Mouse (Mus musculus): ENCODE measurements around the gene Srgap3.

Srgap3 gene

DNA sequence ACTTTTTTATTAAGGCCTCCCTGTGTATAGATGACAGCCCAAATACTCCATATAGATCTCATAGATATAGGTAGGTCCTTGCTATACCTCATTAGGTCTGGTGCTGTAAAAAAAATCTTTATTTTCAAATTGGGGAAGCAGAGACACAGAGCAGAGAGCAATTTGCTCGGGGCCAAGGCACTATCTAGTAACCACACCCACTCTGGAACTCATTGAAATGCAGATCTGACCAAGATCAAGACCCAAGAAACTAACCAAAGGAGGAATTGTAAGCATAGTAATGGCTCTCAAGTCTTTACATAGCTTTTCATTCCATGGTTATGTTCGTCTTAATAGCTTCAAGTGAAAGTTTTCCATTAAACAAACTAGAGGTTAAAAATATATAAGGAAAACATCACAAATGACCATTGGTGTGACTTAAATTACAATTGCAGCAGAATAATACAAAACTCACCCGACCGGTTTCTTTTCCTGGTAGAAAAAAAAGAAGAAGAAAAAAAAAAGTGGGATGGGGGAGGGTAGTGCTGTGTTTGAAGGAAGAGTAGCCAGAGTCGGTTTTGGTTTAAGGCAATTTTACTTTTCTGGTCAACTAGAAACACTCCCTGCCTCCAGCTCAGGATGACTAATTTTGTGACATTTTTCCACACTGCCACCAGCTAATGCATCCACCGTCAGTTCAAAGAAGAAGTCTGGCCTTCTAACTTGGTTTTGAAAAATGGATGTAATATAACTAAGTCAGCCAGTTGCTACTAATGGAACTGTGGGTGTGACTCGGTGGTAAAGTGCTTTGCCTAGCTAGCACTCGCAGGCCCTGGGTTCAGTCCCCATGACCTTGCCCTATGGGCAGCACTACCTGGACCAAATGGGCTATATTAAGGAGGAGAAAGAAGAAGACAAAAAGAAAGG lies 3.4 kb upstream of the Srgap3 start:
- DNase-seq (ENCODE audit: low spot score in 2 of 2) = no peak

DNA sequence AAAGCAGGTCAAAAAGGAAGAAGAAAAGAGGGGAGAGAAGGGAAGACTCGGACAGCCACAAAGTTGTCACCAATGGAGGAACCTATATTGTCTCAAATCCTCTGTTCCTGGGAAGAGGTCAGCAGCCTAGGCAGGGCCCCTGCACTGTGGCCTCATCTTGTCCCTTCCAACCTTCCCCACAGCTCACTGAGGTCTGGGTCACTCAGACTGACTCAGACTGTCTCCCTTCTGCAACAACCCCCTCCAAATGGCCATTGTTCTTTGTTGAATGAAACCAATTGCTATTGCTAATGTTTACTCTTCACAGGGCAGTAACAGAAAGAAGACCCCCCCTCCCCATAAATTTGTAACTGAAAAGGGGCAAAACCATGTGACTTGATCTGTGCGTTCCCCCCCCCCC lies 2.2 kb upstream of the Srgap3 start:
- no peak for DNase-seq (ENCODE audit: low spot score in 2 of 2)

DNA sequence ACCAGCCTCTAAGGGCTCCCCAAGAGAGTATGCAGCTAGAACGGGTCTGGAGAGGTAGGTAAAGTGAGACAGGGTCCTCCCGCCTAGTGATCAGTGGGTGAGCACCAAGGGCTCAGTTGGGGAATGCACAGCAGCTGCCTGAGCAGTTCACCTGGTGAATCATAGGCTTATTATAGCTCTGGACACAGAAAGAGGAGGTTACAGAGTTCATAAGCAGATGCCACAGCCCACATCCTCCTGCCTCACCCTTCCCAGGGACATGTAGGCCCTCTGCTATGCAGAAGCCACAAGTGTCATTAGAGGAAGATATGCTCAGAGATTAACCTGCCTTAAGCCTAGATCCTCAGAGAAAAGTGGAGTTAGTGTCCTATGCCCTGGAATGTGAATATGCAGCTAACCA lies 1.4 kb upstream of the Srgap3 start:
- DNase-seq (ENCODE audit: low spot score in 2 of 2) = no peak

DNA sequence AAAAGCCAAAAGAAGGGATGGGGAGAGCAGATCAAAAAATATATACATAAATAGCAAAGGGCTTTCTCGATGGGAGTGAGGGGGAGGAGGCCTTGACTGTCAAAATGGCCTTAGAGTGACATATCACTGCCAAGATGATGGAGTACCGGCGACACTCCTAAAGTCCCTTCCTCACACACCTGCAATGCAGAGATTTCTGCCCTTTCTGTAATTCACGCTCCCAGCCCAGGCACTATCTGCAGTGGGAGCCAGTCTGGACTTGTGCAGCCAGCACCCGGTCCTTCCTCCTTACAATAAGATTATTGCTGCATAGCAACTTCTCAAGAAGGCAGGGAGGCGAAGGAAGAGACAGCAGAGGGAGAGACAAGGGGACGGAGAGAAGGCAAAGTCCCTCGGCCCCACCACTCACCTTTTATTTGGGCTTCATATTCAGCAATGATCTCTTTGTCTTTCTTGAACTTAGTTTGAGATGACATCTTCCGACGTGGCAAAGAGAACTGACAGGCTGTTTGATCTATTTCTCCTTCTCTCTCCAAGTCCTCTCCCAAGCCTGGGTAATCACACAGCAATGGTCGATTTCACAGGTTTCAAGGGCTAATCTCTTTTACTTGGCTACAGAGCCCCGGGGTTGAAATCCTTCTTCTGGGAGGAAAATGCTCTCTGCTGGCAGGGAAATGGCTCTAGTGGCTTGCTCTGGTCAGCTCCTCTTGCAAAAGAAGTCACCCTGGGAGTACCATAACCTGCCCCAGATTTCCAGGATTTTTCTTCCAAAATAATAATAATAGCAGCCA lies 850 bp downstream of the Srgap3 start:
- DNase-seq (ENCODE audit: low spot score in 2 of 2) = no peak

DNA sequence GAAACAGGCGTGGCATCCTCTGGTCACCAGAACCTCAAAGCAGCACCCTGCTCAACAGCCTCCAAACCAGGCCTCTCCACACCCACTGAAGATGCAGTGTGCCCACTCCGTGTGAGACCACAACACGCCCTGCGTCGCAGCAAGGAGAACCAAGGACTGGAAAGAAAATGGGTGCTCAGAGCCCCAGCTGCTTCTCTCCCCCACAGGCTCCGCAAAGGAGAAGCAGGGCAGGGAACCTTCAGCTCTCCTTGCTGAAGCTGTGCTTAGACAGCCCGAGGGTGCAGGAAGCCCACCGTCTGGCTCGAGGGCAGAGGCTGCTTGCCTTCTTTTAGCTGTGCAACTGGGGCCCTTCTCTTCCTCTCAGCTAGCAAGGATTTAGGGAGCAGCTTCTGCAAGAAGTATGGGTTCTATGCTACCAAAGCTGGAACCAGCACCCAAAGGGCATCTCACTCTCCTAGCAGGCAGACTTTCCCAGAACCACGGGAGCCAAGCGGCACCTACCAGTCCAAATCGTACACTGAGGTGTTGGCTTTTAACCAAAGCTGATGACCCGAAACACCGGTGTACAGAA lies 1.8 kb downstream of the Srgap3 start:
- DNase-seq (ENCODE audit: low spot score in 2 of 2) = peak; percentile 60 to 64

DNA sequence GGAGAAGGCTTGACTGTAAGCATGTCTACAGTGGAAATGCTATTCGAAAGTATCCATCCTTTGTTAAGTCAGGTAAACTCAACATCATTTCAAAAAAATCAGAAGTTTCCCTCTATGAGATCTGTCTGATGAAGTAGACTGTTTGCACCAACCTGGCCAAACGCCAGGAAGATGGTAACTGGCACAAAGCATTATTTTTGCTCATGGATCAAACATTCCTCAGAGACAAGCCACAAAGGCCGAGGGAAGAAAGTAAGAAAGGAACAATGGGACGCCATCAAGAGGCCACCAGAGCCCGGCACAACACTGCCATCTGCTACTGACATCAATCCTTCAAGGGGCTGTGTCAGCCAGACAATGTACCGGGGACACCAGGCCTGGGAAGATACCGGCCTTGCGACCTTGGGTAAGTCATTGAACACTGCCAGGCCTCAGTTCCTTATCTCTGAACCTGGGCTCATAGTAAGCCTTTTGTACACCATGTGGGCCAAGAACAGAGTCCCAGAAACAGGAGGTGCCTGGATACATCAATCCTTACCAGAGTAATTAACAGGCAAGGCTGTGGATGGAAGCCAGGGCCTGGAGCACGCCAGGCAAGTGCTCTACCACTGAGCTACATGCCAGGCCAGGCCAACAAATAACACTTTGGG lies 3.3 kb downstream of the Srgap3 start:
- DNase-seq (ENCODE audit: low spot score in 2 of 2) = peak; percentile 61 to 72

DNA sequence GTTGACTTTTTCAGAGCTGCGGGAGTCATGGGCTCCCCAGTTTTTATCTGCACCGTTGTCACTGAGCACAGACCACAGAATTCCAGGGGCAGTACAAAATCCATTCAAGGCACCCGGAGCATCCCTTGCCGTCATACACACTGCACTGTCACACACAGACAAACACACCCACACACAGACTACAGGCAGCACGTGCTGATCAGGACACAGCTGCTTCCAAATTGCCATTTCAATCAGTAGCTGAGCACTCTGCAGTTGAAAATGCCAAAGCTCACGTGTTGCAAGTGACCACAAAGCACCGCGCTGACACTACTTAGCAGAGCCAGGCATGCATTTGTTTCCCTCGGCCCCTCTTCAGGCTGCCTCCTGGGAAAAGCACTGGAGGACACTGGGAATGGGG lies 7.8 kb downstream of the Srgap3 start:
- no peak for DNase-seq (ENCODE audit: low spot score in 2 of 2)

DNA sequence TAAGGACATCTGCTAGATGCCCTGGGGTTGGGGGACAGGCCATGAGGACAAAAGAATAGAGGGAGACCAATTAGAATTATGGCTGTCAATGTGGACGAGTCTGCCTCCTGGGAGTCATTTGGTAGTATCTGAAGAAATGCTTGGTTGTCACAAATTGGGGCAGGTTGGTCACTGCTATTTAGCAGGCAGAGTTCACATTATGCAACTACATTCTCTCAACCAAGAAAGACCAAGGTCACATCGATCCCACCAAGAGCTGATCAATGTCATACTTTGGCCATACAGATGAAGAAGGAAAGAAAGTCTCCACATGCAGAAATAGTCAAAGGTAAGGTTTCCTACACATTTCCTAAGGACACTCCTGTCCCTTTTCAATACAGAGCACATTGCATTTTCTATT lies 9.3 kb downstream of the Srgap3 start:
- peak in 1 of 2 experiments; percentile 14 for DNase-seq (ENCODE audit: low spot score in 2 of 2)

DNA sequence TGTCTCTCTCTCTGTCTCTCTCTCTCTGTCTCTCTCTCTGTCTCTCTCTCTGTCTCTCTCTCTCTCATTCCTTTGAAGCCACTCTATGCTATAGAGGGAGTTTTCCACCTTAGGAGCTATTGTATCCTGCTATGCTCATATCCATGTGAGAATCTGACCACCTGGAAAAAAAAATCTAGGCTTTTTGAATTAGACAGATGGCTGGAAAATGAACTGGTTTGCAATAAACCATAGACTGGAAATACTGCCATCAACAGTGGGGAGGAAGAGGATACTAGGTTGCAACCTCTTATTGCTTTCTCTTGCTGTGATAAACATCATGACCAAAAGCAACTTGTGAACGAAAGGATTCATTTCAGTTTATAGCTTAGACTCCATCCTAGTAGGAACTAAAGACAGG lies 12.6 kb downstream of the Srgap3 start:
- DNase-seq (ENCODE audit: low spot score in 2 of 2) = no peak

DNA sequence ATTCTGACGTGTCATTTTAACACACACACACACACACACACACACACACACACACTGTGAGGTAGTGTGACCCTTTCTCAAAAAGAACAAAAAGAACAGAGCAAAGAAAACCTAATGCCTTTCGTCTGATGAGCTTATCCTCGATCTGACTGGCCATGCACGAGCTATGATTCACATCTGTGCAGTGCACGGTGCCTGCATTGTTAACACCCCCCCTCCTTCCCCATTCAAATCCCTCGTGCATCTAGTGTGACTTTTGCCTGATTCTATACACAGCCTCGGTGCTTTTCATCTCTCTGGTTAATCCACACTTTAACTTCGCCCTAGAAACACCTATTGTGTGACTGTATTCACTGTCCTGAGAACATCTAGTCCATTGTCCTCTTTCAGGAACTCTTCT lies 14.5 kb downstream of the Srgap3 start:
- no peak for DNase-seq (ENCODE audit: low spot score in 2 of 2)

DNA sequence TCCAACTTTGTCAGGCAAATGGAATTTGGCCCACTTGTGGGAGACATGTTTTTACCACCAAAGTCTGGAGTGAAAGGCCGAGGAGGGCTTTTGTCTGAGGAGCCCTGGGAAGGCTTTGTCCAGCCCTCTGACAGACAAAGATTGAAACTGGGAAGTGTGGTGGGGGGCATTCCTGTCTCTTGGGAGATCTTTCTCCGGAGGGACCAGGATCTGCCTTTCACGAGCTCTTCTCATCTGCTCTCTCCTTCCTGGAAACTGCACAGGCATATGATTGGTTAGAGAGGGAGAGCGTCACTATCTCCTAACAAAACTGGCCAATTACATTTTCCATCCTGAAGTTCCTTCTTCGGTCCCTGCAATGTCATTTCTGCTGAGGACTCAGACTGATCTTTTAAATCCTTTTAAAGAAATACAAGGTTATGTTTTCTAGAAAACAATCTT lies 17.0 kb downstream of the Srgap3 start:
- DNase-seq (ENCODE audit: low spot score in 2 of 2) = no peak

DNA sequence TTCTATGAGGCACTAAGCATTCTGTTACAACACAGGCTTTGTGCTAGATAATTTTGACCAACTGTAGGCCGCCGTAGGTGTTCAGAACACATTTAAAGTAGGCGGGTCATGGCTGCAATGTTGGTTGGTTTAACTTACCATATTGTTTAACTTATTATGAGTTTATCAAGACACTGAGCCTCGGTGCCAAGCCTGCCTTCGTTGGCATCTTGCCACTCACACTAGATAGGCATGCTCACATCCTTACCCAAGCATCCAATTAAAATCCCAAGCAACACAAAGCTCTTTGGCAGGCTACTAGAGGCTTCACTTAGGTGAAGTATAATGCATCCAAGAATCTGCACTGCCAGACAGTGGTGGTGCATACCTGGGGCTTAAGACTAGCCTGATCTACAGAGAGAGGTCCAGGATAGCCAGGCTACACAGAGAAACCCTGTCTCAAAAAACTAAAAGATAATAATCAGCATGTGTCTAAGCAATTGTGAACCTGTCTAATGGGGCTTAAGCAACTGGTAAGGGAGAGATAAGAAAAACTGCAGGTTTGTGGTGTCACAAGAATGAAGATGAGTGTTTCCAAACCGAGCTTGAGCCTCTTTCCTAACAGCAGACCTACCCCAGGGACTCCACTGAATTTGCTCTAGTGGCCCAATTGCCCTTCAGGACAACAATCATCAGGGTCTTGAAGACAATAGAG lies 17.6 kb downstream of the Srgap3 start:
- DNase-seq (ENCODE audit: low spot score in 2 of 2) = peak in 1 of 2 experiments; percentile 60

DNA sequence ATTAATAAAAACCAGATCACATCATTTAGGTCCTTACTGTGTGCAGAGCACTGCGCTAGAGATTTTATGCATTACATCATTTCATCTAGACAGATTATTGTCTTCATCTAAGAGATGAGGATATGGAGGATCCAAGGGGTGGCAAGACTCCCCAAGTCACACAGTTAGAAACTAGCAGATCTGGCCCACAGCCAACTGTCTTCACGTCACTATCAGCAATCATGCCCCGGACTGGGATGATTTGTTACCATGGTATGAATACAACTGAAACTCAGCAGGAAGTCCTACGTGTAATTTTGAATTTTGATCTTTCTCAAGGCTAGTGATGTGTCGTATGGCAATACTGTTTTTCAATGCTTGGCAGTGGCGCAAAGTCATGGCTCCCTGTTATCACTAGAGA lies 18.2 kb downstream of the Srgap3 start:
- DNase-seq (ENCODE audit: low spot score in 2 of 2) = no peak

DNA sequence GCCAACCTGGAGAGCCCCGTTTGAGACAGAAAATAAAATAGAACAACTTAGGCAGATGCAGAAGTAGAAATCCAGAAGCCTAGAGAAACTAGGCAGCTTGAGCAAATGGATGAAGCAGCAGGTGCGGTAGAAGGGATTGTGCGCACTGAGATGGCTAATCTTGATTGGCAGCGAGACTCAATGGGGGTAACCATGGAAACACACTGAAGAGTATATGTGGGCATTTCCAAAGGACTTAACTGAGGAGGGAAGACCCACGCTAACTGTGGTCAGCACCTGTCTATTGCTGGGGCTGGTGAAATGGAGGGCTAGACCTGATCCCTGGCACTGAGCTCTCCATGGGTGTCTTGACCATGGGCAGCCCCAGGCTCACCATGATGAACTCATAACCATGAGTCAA lies 19.7 kb downstream of the Srgap3 start:
- DNase-seq (ENCODE audit: low spot score in 2 of 2) = peak in 1 of 2 experiments; percentile 61

DNA sequence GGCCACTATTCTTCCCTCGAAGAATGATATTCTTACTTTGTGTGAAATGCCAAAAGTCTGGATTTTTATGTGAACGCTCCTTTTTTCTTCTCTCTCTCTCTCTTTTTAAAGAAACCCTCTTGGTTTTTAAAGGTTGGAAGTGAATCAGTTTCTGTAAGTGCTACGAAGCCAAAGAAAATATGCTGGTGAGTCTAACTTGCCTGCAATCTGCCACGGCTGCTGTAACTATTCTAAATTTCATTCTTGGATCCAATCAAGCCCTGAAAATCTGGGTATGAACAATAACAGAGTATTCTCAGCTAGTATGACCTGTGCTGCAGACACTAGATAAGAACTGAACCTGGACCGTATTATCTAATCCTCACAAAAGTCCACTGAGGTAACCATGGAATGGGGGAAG lies 21.1 kb downstream of the Srgap3 start:
- DNase-seq (ENCODE audit: low spot score in 2 of 2) = no peak

DNA sequence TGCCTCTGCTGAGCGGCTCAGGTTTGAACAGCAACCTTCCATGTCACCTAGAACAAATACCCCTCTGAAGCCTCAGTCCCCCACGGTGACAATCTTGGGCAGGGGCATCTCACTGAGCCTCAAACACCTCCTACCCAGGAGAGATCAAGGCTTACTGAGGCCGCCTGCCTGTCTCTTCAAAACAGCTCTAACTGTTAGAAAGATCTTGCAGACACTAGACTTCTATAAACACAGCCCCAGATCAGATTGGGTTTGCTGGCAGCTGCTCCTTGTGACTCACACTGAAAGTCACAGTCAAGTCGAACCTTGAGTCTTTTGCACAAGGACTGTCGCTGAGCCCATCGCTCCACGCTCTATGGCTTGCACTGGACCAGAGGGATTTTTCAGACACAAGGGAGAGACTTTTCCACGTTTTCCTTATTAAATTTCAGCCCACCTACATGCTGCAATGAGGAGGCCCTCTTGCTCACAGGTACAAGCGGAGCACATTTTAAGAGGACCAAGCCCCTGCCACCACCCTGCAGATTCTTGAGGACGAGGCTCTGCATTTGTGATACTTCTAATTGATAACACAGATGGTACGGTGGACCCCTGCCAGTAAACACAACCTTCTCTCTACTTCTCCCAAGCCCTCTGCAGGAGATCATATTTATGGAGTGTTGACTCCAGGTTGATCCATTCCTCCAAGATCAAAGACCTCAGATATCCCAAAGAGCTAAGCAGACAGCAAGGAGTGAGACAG lies 21.7 kb downstream of the Srgap3 start:
- peak in 1 of 2 experiments; percentile 65 for DNase-seq (ENCODE audit: low spot score in 2 of 2)

DNA sequence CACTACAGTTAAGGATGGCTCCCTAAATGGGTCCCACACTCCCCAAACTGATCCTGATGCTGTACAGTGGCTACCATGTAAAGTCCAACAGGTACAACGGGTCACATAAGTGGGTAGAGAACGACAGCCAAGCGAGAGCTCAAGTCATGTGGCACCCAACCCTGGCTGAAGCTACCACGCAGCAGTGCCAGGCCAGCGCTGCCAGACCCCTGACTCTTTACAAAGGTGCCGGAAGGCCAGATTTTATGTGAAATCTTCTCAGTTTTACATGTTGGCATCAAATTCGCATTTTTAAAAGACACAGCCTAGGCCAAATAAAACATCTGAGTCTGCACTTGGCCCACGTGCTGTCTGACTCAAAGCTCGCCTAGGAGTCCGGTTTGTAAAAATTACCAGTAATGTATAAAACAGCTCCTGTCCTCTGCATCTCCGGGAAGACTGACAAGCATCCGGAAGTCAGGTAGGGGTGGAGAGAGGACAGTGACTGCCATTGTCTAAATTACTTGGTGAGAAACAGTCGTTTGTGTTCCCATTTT lies 22.4 kb downstream of the Srgap3 start:
- no peak for DNase-seq (ENCODE audit: low spot score in 2 of 2)

DNA sequence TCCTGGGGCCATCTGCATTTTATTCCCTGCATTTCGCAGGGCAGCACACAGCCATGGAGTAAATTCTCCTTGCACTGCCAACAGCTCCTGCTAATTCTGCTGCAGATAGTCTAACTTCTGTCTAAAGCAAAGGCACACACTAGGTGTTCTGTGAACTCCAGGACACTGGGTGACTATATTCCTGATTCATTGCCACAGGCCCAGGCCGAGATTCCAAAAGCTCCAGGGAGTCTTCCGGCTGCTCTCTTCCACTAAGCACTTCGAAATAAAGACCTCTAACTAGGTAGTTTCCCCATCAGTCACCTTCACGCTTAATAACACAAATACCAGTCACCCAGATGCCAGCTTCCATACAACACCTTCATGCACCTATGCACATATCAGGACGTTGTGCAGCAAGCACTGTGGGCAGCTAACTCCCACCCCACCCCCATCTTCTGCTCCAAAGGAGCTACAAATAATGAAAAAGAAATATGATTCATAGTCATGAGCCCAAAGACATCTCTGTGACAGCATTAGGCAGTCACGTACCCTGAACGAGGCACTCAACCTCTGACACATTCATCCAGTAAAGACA lies 26.4 kb downstream of the Srgap3 start:
- no peak for DNase-seq (ENCODE audit: low spot score in 2 of 2)

DNA sequence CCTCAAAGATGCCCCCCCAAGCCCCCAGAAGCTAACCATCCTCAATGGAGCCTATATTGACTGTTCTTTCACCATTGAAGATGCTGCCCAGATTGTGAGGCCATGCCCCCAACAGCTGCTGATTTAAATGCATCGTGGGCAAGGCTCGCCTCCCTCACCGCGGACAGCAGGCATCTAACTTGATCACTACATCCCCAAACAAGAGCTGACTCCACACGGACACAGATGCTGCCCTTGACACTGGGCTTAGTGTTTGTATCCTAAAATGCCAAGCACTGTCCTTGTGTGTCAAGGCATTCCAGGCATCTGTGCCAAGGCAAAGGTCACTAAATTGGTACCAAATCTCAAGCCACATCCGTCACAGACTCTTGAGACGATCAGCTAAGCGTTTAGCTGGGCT lies 29.3 kb downstream of the Srgap3 start:
- DNase-seq (ENCODE audit: low spot score in 2 of 2) = no peak

DNA sequence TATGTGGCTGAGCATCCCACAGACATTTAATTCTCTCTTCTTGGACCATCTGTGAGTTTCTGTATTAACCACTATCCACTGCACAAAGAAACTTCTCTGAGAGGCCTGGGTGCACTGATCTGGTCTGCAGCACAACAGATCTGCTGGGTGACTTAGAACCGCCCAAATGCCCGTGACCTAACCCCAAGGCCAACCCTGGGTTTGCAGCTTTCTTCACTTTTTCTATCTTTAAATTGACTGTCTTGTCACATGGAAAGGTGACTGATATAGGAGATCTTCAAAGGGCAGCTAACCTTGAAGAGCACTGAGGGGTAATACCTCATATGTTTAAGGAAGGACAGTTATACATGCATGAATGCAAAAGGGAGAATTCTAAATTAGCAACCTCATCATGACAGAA lies 30.8 kb downstream of the Srgap3 start:
- DNase-seq (ENCODE audit: low spot score in 2 of 2) = no peak

Measured in right cerebral cortex, postnatal 10 days (tissue).